Mouse (Mus musculus) kidney, adult 11 months (tissue): ENCODE results near the gene Slc8a1.
A peak's percentile ranks its signal among the peaks of the same experiment; 100 is the strongest.

Experiments used
- DNase-seq: peaks from one replicate; pipeline ENCODE4 v3.0.0; 2022

Gene Slc8a1

GRCm38 (mm10) chr17:81554052-81554734 lies 184.0 kb downstream of the Slc8a1 start:
- DNase-seq: no peak

DNA sequence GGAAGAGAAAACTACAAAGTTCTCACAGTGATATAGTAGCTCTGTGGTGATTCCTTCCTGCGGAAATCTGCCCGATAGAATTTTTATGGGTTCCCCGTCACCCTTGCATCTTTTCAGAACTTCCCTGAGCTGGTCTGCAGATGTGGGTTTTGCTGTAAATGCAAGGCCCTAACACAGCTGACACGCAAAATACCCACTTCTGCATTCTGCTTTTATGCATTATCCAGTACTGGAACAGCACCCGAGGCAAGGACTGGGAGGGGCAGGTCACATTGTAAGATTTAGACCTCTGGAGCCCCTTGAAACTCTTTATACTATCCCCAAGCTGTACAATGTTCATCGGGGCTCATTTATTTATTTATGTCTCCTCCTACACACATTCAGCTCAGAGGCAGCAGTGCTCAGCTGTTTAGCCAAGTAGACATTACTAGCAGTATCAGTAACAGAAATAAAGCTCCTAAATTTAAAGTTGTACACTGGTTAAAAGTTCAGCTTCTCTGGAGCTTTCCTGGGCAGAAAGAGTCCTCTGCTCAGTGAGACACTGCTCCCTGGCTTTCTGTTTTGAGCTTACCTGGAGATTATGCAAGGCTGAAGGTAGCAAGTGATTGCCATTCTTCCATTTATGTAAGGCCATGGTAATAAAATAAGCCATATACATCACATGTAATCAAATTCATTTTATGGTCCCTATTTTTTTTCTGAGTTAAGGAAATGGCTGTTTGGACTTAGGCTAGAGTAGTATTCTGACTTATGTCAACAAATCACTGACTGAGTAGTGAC lies 186.1 kb downstream of the Slc8a1 start:
- no peak for DNase-seq

GRCm38 (mm10) chr17:81550864-81551263 lies 187.3 kb downstream of the Slc8a1 start:
- DNase-seq: no peak

DNA sequence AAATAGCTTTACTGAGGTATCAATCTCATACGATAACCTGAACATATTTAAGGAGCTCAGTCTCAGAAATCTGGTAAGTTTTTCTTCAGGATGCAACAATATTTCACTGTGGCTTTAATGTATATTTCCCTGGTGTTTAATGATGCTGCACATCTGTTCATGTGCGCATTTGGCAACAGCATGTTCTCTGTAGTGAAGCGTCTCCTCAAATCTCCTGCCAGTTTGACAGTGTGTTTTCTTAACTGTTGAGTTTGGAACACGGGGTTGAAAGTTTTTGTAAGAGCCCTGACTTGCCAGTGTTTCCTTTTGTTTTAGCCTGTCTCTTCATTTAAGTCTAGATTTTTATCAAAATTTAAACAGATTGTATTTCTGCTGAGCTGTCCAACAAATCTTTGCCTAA lies 190.2 kb downstream of the Slc8a1 start:
- DNase-seq: no peak

- DNase-seq: no peak
Measured at GRCm38 (mm10) chr17:81546525-81546924, 191.7 kb downstream of the Slc8a1 start.

GRCm38 (mm10) chr17:81546012-81546411 lies 192.2 kb downstream of the Slc8a1 start:
- DNase-seq: no peak

DNA sequence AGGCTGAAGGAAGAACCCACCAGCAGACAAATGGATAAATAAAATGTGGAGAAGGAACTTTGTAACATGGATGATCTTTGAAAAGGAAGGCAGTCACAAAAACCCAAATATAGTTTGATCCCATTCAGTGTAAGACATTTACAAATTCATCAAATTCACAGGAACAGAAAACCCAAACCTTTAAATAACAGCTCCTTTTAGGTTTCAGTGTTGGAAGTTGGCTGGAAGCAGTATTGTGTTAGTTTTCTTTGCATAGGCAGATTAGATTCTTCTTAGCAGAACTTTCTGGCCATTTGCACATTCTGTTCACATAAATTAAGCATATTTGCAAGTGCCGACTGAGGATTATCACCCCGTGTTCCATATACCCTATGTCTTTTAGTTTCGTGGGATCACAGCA lies 193.3 kb downstream of the Slc8a1 start:
- no peak for DNase-seq

DNA sequence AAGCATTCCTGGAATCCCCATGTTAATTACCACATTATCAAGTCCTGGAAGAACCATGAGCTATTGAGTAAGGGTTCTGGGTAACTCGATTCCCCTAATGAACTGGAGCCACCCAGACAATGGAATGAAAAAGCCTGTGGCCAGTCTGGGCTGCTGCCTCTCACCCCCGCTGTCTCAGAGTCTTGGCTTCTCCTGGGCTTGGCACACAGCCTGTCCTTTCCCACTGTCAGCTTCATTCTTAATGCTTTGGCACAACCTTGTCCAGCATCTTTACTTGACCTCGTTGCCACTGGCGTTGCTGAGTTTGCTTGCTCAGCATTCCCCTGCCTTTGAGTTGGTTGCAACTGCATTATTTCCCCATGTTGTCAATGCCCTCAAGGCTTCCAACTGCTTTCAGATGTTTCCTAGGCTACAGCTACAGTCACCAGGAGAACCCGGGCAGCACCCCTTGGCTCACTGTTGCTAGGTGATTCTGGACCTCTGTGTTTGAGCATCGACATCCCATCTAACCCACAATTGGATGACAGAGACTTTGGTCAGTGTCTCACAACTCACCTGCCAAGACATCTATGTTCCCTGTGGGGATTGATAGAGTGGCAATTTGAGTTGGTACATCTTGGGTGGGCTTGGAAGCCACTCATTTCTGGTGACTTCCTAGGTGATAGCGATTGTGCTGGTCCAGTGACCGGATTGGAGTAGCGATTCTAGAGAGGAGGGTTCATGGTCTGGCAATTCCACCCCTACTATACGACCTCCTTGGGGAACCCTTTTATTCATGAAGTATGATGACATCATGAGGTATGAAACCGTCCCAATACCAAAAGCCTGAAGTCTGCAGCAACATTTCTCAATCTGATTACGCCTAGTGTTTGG lies 195.6 kb downstream of the Slc8a1 start:
- no peak for DNase-seq

DNA sequence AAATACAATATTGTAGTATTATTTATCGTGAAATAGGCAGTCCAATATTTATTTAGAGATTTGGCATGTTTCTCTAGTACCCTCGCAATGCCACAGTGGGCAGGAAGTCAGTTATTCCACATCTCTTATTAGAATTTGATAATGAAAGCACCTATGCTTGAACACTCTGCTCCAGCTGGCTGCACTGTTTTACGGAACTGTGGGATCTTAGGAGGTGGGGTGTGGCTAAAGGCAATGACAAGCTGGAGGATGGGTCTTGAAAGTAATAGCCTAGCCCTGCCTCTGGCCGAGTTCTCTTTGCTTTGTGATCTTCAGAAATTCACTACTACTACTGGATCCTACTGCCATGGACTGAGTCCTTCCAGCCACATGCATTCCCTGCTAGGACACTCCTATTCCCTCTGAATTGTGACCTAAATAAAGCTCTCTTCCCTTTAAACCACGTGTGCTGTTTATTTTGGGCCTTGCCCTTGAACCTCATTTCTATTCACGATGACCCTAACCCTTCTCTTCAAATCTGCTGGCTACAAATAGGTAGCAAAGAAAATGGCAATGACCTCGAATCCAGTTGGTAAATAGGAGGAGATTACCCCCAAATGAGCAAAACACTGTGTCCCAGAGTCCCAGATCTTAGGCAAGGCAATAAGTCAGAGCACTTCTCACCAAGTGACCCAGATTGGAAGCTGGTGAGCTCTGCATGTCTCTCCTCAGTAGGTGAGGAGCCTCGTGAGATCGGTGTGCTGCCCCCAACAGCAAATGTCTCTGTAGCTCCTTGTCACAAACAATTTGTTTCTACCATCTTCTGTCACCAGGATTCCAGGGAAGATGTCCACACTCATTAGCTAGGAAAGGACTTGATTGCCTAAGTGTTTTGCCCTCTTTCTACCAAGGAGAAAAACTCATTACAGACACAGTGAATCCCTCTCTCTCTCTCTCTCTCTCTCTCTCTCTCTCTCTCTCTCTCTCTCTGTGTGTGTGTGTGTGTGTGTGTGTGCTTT lies 199.7 kb downstream of the Slc8a1 start:
- DNase-seq: no peak

- no peak for DNase-seq
Measured at GRCm38 (mm10) chr17:81536093-81536492, 202.1 kb downstream of the Slc8a1 start.

GRCm38 (mm10) chr17:81529849-81530248 lies 208.3 kb downstream of the Slc8a1 start:
- no peak for DNase-seq

GRCm38 (mm10) chr17:81528940-81529339 lies 209.2 kb downstream of the Slc8a1 start:
- DNase-seq: no peak

DNA sequence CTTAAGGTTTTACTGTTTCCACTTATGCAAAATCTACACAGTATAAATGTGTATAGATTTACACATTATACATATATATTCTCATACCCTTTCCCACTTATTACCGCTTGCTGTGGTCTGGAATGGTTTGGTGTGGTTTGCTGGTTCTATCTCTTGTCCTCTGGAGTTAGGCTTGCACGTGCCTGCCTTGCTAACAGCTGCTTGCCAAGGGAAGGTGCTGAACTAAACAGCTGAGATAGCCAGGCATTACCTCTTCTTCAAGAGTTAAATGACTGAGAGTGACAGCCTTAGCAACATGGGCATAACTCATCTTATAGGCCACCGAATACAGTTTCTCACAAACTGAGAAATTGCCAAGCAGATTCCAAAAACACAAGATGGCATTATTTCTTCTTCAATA lies 211.7 kb downstream of the Slc8a1 start:
- DNase-seq: no peak

GRCm38 (mm10) chr17:81524826-81525225 lies 213.4 kb downstream of the Slc8a1 start:
- no peak for DNase-seq

DNA sequence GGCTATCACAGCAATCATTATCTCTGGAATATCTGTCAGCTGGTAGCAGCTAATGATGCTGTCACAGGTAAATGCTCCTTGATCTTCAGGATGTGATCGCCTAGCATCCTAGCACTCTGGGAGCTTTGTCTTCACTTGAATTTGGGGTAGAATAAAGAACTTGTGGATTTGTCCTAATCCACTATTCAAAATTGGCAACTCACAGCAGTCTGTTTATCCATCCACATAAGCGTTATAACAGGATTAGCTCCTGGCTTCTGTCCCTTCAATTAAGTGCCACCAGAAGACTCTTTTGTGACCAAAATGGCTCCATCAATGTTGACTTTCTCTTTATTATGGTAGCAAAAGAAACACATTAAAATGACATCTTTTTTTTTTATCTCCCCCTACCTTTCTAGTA lies 214.2 kb downstream of the Slc8a1 start:
- DNase-seq: no peak

GRCm38 (mm10) chr17:81518316-81519025 lies 219.7 kb downstream of the Slc8a1 start:
- DNase-seq: no peak

- DNase-seq: no peak
Measured at GRCm38 (mm10) chr17:81516155-81516554, 222.0 kb downstream of the Slc8a1 start.

GRCm38 (mm10) chr17:81514022-81514421 lies 224.2 kb downstream of the Slc8a1 start:
- no peak for DNase-seq

DNA sequence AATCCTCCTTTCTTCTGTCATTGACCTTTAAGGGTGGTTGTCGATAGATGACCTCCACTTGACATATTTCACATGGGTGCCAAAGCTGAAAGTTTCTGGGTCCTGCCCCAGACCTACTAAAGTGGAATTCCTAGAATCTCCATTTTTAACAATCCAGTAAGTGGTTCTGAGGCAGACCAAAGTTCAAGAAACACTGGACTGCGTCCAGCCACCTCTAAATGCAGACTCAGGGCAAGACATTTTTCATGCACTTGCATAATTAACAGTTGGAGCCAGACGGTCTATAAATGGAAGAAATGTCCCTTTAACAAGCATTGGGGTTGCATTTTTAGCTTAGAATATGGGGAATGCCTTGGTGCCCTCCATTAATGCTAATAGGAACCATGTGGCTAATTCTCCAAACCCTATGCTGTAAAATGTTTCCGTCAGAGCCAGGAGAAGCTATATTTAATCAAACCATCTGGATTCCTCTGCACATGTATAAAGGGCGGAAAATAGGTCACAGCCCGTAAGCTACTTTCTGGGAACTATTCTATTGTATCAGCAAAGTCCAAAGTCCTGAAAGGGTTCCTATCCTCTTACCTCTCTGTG lies 224.7 kb downstream of the Slc8a1 start:
- peak; percentile 52 for DNase-seq

DNA sequence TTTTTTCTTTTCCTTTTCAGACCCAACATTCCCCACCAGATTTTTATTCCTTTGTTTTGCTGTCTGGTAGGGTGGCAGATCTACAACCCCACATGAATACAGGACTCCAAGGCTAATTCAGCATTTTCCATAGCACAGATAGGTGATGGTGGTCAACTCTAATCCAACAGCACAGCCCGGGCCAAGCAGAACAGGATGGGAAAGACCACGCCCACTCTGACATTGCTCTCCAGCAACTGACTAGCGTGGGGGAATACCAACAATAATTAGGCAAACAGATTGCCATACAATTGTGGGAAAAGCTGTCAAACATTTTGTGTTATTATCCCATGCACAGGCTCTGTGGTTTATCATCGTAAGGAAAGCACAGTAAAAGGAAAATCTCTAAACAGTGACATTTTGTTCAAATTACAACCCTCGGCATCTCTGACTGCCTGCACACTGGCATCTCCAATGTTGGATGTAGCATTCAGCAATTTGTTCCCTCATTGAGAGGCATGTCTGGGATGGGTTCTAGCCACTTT lies 233.0 kb downstream of the Slc8a1 start:
- no peak for DNase-seq

GRCm38 (mm10) chr17:81504040-81504439 lies 234.1 kb downstream of the Slc8a1 start:
- no peak for DNase-seq
